Mouse (Mus musculus) hindbrain, embryonic 13.5 days (tissue): ENCODE results near the gene Zfp616. TPM values are rescaled to one million over a fixed set of nuclear protein-coding genes. Genes with fewer than 3 reads are reported as not detected.

ENCODE experiments used
- ATAC-seq: fragments of 200-750 bp; cut with Nextera tagmentation; 2 replicates; pipeline ENCODE4 v1.8.0; 2017; ENCODE audit warnings: moderate TSS enrichment; ENCODE audit not compliant: low FRiP score
- H3K27ac ChIP-seq: fragments of 300-500 bp; sonication (generic); 2 replicates; pipeline ENCODE4 v1.5.1; 2015; ENCODE audit warnings: inconsistent platforms, mild to moderate bottlenecking, moderate library complexity
- H3K27me3 ChIP-seq: fragments of 300-500 bp; sonication (generic); 2 replicates; pipeline ENCODE4 v1.6.1; 2015; ENCODE audit warnings: mild to moderate bottlenecking, inconsistent platforms
- H3K36me3 ChIP-seq: fragments of 300-500 bp; sonication (generic); 2 replicates; pipeline ENCODE4 v1.6.1; 2015; ENCODE audit warnings: mild to moderate bottlenecking, inconsistent platforms
- H3K4me1 ChIP-seq: fragments of 300-500 bp; sonication (generic); replicated peaks from 2 replicates; pipeline ENCODE4 v1.6.1; 2015; ENCODE audit warnings: inconsistent platforms
- H3K4me2 ChIP-seq: fragments of 300-500 bp; sonication (generic); 2 replicates; pipeline ENCODE4 v1.6.1; 2015; ENCODE audit warnings: inconsistent platforms, mild to moderate bottlenecking, moderate library complexity
- H3K4me3 ChIP-seq: fragments of 300-500 bp; sonication (generic); 2 replicates; pipeline ENCODE4 v1.5.1; 2015; ENCODE audit warnings: mild to moderate bottlenecking, inconsistent platforms
- H3K9ac ChIP-seq: fragments of 300-500 bp; sonication (generic); 2 replicates; pipeline ENCODE4 v1.6.1; 2015; ENCODE audit warnings: mild to moderate bottlenecking, inconsistent platforms
- H3K9me3 ChIP-seq: fragments of 300-500 bp; sonication (generic); 2 replicates; pipeline ENCODE4 v1.6.1; 2016; ENCODE audit warnings: inconsistent platforms
- WGBS: fragments of 180-500 bp; shearing (Covaris S2); methylation state at CpG from one replicate; pipeline ENCODE4 v1.1.7; 2015; 5-methylcytosine and 5-hydroxymethylcytosine counted together
- polyA plus RNA-seq: library from polyadenylated mRNA; unstranded; fragments of >200 nt; fragmentation: Nextera tagmentation; extraction: Ambion mirVana; gene quantifications from 2 replicates; pipeline ENCODE4 v1.2.1, GENCODE M21; 2015

Gene Zfp616
- polyA plus RNA-seq = not detected in 2 replicates

DNA sequence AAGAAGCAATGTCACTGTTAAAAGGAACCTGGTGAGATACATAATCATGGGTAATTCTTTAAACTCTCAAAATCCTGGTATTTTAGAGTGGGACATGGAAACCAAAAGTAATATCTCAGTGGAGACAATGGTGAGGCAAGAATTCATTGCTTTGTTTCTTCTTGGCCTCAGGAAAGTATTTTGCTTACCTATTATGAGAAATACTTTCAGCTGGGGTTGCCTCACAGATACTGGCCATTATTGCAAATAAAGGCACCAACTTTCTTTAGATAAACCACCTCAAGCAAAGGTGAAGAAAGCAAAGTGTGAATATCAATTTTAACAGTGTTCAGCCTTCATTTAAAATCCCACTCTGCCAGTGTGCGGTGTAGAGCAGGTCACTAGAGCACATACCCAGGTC, at the start of gene Zfp616:
Gene Zfp616, plus strand, starts transcription at position 301 of the 400 bp plus-strand sequence.
- Histone ChIP-seq H3K9me3 (peaks cover 13% of the 10 kb centered on the region; the same call in 1 of the 2 replicates), H3K4me1 (no peaks in the 10 kb centered on the region), H3K9ac (no peak within 1 kb of the TSS), H3K4me2 (no peak within 1 kb of the TSS), H3K27me3 (no peaks in the 10 kb centered on the region), H3K36me3 (no peaks in the 10 kb centered on the region), H3K27ac (no peak within 1 kb of the TSS), H3K4me3 (no peak within 1 kb of the TSS)
- WGBS = 94% methylated on average over 1 of the region's 1 CpGs
- ATAC-seq = no peak

GRCm38 (mm10) chr11:74051347-74051746, 18.4 kb upstream of the Zfp616 start:
- Histone ChIP-seq H3K27ac (no peak overlapping the region), H3K36me3 (no peaks in the 10 kb centered on the region), H3K4me1 (no peaks in the 10 kb centered on the region), H3K4me2 (no peak overlapping the region), H3K27me3 (no peaks in the 10 kb centered on the region), H3K9me3 (peaks cover 16% of the 10 kb centered on the region; the same call in 1 of the 2 replicates), H3K9ac (no peak overlapping the region), H3K4me3 (no peak overlapping the region)
- 69% methylated on average over 3 of the region's 3 CpGs for WGBS
- ATAC-seq = no peak

DNA sequence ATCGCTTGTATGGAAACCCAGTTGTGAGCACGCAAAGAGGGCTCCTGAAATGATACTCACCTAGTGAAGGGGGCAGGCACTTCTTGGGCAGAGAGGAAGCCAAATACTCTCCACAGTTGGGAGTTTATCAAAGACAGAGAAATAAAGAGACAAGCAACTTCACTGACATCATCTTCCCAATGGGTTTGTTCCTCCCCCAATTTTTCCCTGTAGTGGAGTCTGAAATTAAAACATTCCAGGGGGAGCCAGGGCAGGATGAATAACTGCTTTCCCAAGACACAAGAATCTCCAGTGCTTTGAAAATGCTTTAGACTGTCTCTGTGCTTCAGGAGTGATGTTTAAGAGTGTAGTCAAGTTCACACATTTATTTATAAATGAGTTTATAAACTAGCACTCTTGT, 13.3 kb upstream of the Zfp616 start, which contains the start of the genes Olfr139 and Olfr399:
Gene Olfr139, minus strand, starts transcription at position 101 of the 400 bp plus-strand sequence.
Gene Olfr399, minus strand, starts transcription at position 165 of the 400 bp plus-strand sequence.
- Histone ChIP-seq H3K27ac (no peak within 1 kb of the TSS), H3K36me3 (no peaks in the 10 kb centered on the region), H3K9ac (no peak within 1 kb of the TSS), H3K4me1 (no peaks in the 10 kb centered on the region), H3K27me3 (no peaks in the 10 kb centered on the region), H3K4me2 (no peak within 1 kb of the TSS), H3K9me3 (peaks cover 24% of the 10 kb centered on the region; the same call in 1 of the 2 replicates), H3K4me3 (no peak within 1 kb of the TSS)
- WGBS = 76% methylated on average over 2 of the region's 2 CpGs
- no peak for ATAC-seq

DNA sequence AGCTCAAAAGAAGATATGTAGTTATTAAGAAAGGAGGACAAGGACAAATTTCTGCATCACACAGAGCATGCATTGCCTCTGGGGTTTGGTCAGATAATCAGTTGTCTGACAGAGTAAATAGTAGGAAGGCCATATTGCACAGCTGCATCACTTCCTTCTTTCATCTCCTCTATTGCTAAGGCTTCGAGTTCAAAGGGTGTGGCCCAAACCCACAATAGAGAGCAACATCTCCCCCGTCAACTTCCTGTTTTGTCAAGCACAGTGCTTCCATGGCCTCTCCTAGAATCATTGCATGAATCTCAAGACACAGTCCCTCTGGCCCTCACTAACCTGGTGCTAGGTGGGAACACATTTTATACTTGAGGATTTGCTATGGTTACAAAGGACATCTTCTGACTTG, 31.0 kb downstream of the Zfp616 start:
- Histone ChIP-seq H3K4me1 (no peaks in the 10 kb centered on the region), H3K9ac (no peak overlapping the region), H3K4me3 (no peak overlapping the region), H3K36me3 (no peaks in the 10 kb centered on the region), H3K9me3 (peaks cover 32% of the 10 kb centered on the region), H3K27ac (no peak overlapping the region), H3K4me2 (no peak overlapping the region), H3K27me3 (no peaks in the 10 kb centered on the region)
- ATAC-seq = no peak
- 76% methylated on average over 2 of the region's 2 CpGs for WGBS

GRCm38 (mm10) chr11:74101507-74101906, 31.8 kb downstream of the Zfp616 start:
- WGBS = 47% methylated on average over 2 of the region's 2 CpGs
- Histone ChIP-seq H3K9me3 (peaks cover 25% of the 10 kb centered on the region), H3K9ac (no peak overlapping the region), H3K4me2 (no peak overlapping the region), H3K27me3 (no peaks in the 10 kb centered on the region), H3K4me3 (no peak overlapping the region), H3K36me3 (no peaks in the 10 kb centered on the region), H3K27ac (no peak overlapping the region), H3K4me1 (no peaks in the 10 kb centered on the region)
- ATAC-seq = no peak

- no peak overlapping the region for H3K4me3 ChIP-seq
- no peak overlapping the region for H3K4me2 ChIP-seq
- ATAC-seq = no peak
- H3K36me3 ChIP-seq = no peaks in the 10 kb centered on the region
- no peak overlapping the region for H3K9ac ChIP-seq
- no peak overlapping the region for H3K27ac ChIP-seq
- WGBS = 36% methylated on average over 5 of the region's 5 CpGs
- H3K9me3 ChIP-seq = peaks cover 30% of the 10 kb centered on the region
- H3K27me3 ChIP-seq = no peaks in the 10 kb centered on the region
- no peaks in the 10 kb centered on the region for H3K4me1 ChIP-seq
Observed at GRCm38 (mm10) chr11:74105066-74105465, 35.3 kb downstream of the Zfp616 start.

GRCm38 (mm10) chr11:74113412-74113811, 43.7 kb downstream of the Zfp616 start, which contains the start of gene Olfr401:
Olfr401 (plus strand) TSS chr11:74113712.
- H3K4me2 ChIP-seq = no peak within 1 kb of the TSS
- H3K9me3 ChIP-seq = peaks cover 36% of the 10 kb centered on the region
- no peaks in the 10 kb centered on the region for H3K4me1 ChIP-seq
- no peak within 1 kb of the TSS for H3K4me3 ChIP-seq
- no peaks in the 10 kb centered on the region for H3K36me3 ChIP-seq
- H3K9ac ChIP-seq = no peak within 1 kb of the TSS
- ATAC-seq = no peak
- H3K27me3 ChIP-seq = no peaks in the 10 kb centered on the region
- H3K27ac ChIP-seq = no peak within 1 kb of the TSS

Other genes with a start within 250 kb of the Zfp616 start
- not detected in 2 replicates for gene Olfr393, start 218.5 kb upstream of the Zfp616 start, polyA plus RNA-seq
- not detected in 2 replicates for gene Olfr394, start 179.2 kb upstream of the Zfp616 start, polyA plus RNA-seq
- not detected in 2 replicates for gene Olfr395, start 160.7 kb upstream of the Zfp616 start, polyA plus RNA-seq
- gene Olfr23, start 133.3 kb upstream of the Zfp616 start, polyA plus RNA-seq = not detected in 2 replicates
- gene Olfr397, start 109.1 kb upstream of the Zfp616 start, polyA plus RNA-seq = not detected in 2 replicates
- gene Olfr398, start 79.5 kb upstream of the Zfp616 start, polyA plus RNA-seq = 0.04 TPM in 1 of 2 replicates, not detected in the other
- not detected in 2 replicates for gene Olfr139, start 13.4 kb upstream of the Zfp616 start, polyA plus RNA-seq
- gene Olfr399, start 13.3 kb upstream of the Zfp616 start, polyA plus RNA-seq = not detected in 2 replicates
- not detected in 2 replicates for gene Olfr401, start 43.8 kb downstream of the Zfp616 start, polyA plus RNA-seq
- gene Olfr402, start 83.6 kb downstream of the Zfp616 start, polyA plus RNA-seq = not detected in 2 replicates
- not detected in 2 replicates for gene Olfr403, start 116.3 kb downstream of the Zfp616 start, polyA plus RNA-seq
- not detected in 2 replicates for gene Olfr43, start 141.4 kb downstream of the Zfp616 start, polyA plus RNA-seq
- gene Olfr406, start 189.9 kb downstream of the Zfp616 start, polyA plus RNA-seq = not detected in 2 replicates
- not detected in 2 replicates for gene Olfr59, start 213.8 kb downstream of the Zfp616 start, polyA plus RNA-seq